Mouse (Mus musculus): Measurements from ENCODE around the gene Csrp2.

The Csrp2 gene

DNA sequence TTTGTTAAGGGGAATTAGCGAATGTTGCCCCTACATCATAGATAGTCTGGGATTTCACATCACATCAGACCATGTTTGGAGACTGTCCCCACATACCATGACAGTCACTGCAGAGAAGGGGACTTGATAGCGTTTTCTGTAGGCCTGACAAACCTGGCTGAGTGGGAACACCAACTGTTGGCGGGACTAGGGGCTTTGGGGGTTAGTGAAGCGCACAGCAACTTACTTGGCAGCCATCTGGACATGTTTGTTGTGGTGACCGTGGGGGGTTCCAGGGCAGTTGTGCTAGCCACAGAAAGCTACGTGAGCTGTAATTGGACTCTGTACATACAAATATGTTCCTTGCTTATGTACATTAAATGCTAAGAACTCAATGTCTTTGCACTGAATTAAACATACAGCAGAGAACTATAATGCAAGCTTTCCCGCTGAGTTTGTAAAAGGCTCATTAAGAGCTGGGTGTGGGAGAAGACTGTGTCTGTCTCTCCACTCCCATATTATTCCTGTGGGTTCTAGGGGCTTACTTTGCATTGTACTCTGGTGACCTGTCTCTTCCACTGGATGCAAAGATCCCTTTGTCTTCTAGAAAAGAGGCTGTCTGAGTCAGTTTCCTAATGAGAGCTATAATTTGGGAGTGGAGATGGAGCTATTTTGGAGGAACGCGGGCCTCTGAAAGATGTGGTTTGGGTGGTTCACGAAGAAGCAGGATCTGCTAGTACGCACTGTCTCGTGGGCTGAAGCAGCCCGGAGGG is 11.7 kb downstream of the Csrp2 start:
- no peak for DNase-seq (ENCODE audit: low spot score in 2 of 2)

DNA sequence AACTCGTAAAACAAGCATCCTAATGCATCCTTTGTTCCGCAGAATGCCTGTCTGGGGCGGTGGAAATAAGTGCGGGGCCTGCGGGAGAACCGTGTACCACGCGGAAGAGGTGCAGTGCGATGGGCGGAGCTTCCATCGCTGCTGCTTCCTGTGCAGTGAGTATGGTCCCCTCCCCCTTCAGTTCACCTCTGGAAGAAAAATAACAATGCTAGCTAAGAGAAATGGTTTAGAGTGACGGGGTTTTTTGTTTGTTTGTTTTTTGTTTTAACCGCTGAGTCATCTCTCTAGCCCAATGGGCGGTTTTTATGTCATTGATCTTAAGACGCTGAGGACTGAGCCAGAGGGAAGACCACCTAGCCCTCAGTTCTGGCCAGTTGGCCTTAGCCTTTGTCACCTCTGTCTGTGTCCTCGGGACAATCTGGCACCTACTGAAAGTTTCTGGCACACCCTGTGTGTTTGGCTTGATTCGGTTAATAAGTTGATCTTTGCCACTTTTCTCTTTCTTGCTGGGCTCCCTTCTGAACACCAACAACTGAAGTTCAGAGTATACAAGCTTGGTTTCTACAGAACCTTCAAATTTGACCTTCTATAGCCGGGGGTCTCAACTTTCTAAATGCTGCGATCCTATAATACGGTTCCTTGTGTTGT is 12.4 kb downstream of the Csrp2 start:
- DNase-seq (ENCODE audit: low spot score in 2 of 2), result no peak

DNA sequence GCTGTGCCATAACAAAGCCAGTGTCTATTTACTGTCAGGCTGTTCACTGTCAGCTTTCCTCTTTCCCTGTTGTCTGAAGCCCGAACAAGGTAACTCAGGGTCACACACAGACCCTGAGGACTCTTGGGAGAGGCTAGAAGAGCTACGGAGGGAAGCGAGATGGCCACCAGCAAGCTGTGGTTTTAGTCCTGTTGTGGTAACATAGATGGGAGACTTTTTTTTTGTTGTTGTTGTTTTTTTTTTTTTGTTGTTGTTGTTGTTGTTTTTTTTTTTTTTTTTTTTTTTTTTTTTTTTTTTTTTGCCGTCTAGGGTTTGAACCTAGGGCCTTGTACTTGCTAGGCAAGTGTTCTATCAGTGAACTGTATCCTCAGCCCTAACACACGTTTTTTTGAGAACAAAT is 14.0 kb downstream of the Csrp2 start:
- no peak for DNase-seq (ENCODE audit: low spot score in 2 of 2)

DNA sequence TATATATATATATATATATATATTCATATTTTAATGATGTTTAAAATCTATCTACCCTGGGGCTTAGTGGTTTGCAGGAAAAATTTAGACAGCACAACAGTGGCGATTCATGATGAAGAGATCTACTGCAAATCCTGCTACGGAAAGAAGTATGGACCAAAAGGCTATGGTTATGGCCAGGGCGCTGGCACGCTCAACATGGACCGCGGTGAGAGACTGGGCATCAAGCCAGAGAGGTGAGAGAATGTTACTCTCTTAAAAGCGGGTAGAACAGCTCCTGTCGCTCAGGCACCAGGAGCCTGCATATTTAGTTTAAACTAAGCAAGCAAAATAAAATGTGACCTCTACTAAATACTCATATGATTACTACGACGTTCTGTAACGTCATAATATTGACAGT is 15.5 kb downstream of the Csrp2 start:
- no peak for DNase-seq (ENCODE audit: low spot score in 2 of 2)

DNA sequence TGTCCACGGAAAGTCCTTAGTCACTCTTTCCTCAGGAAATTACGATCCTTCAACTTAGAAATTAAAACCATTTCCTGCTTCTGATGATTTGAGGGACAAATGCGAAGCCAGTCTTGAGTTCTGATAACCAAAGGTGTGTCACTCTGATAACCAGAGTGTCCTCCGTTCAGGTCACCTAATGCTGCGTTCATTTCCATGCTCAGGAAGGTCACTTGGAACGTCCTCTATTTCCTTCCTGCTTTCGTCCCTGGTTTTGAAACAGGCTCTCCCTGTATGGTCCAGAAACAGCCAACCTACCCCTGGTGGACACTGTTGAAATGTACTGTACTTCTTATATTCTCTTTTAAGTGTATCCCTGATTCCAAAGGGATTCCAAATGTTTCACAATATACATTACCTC is 16.1 kb downstream of the Csrp2 start:
- DNase-seq (ENCODE audit: low spot score in 2 of 2), result no peak

DNA sequence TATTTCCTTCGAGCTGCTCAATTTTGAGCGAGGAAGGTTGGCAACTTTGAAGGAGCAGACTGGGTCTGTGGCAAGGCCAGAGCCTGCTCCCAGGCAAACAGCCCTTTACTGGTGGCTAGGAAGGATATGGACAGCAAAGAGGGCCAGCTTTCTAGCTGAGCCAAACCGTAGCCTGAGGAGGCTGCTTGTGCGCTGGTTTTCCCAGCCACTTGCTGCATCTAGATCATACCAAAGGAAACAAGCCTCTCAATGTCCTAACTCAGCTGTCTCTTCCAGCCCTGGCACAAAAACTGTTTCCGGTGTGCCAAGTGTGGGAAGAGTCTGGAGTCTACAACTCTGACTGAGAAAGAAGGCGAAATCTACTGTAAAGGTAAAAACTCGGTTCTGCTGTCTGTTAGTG is 18.8 kb downstream of the Csrp2 start:
- DNase-seq (ENCODE audit: low spot score in 2 of 2), result no peak

DNA sequence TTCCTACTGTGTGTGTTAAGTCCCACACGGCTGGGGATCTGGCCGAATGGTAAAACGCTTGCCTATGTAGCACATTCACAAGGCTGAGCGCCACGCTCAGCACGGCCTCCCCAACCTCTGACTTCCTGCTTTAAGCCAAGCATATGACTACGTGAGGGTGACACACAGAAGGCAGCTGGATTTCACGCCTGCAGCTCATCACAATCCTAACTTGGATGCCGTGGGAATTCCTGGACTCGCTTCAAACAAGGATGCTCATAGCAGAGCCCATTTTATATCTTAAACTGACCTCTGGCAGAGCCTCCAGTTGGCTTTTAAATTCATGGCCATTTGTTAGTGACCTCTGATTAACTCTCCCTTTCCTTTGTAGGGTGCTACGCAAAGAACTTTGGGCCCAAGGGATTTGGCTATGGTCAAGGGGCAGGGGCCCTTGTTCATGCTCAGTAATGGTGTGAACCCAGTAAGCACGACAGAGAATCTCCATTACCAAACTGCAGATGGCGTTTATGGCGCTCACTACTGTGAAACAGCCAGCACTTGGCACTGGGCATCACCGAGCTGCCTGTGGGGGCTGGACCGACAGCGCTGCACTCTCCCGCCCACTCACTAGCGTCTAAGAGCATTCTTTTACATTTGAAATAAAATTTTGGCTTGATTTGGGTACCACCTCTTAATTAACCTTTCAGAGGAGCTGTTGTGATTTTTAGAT is 19.4 kb downstream of the Csrp2 start:
- no peak for DNase-seq (ENCODE audit: low spot score in 2 of 2)

DNA sequence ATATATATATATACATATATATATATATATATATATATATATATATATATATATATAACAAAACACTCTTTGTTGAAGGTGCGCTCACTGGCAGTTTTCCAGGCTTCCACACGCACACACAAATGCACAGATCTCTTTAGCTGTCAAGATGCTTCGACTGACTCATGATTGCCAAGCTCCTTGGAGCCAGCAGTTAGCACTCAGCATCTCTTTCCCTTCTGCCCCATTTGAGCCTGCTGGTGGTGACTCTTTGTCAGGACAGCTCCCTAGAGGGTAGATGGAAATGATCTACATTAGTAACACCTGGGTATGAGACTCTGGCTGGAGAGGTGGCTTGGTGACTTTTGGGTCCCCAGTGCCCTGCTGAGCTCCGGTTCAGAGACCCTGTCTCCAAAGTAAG is 20.1 kb downstream of the Csrp2 start:
- no peak for DNase-seq (ENCODE audit: low spot score in 2 of 2)

DNA sequence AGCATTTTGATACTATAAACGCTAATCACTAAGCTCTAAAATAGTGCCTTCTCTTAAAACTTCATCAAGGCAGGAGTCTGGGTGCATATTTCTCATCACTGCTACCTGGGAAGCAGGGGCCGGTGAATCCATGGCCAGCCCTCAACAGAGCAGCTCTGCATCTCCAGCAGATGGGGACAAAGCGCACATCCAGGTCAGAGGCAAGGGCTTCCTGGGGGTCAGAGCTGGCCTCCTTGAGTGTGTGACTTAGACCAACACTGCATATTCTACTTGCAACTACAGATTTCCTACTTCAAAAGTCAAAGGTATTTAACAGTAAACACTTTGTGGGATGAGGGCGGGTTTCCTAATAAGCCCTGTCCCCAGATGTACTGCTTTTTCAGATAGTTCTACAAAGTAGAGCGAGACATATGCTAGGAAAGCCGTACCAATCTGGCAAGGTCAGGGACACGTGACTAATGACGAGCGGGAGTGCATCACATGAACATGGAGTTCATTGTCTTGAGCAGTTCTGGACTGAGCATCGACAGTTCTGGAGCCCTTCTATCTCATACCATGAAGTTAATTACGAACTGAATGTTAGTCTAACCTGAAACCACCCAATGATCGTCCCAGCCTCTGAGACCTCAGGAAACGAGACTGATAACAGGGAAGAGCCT is 21.3 kb downstream of the Csrp2 start:
- no peak for DNase-seq (ENCODE audit: low spot score in 2 of 2)

DNA sequence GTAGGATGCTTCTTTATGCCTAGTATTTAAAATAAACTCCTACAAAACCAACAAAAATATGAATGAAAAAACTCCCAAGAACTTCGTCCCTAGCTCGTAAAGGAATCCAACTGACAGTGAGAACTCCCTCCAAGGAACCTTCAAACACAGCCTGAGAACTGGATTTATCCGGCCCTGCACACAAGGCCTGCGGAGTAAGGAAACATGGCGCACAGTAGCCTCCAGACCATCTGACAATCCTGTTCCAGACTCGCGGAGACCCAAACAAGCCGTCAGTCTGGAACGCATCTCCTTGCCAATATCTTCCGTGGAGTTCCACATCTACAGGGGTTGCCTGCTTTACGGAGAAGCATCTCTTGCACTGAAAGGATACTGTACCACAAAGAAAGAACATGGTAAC is 22.4 kb downstream of the Csrp2 start:
- no peak for DNase-seq (ENCODE audit: low spot score in 2 of 2)

DNA sequence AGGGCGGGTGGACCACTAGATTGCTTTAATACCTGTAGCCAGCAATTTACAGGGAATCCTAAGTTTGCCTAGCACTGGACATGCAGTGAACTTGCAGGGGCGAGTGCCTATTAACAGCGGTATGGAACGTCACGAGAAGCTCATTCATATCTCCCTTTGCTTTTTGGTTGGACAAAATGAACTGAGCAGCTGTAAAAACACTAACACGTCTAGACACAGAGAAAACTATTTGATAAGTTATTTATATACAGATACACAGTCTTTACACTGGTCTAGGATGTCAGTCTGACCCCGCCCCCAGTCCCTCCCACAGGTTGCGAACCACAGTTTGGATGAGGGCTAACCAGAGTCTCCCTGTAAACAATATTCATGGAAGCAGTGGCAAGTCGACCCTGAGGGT is 23.2 kb downstream of the Csrp2 start:
- no peak for DNase-seq (ENCODE audit: low spot score in 2 of 2)

DNA sequence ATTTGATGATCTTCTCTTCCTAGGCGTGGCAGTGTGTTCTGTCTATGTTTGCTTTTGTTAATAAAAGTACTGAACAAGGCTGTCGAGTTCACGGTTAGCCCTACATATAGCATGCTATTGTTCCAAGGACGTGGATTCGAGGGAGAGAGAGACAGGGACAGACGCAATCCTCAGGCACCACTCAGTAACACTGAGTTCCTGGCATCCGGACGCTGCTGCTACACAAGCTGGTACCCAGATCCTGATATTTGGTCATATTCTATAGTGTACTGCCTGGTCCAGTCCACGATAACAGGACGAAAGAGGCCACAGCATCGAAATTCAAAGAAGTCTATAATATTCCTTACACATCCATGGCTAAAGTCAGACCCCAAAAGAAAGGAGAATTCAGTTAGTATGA is 24.6 kb downstream of the Csrp2 start:
- no peak for DNase-seq (ENCODE audit: low spot score in 2 of 2)

DNA sequence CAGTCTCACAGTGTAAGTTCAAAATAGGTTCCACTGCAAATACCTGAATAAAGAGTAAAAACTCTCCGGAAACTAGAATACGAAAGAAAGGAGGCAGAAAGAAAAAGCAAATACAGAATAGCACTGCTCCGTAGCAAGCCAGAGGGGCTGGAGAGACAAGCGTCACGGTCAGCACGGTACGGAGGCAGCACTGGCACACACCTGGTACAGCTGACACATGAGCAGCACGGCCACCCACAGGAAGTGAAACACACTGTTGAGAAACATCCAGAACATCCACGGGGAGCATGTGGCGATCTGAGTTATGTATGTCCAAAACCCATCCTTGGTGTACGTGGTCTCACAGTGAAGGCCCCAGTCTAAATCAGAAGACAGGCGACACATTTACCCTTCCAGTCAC is 26.4 kb downstream of the Csrp2 start:
- DNase-seq (ENCODE audit: low spot score in 2 of 2), result no peak

DNA sequence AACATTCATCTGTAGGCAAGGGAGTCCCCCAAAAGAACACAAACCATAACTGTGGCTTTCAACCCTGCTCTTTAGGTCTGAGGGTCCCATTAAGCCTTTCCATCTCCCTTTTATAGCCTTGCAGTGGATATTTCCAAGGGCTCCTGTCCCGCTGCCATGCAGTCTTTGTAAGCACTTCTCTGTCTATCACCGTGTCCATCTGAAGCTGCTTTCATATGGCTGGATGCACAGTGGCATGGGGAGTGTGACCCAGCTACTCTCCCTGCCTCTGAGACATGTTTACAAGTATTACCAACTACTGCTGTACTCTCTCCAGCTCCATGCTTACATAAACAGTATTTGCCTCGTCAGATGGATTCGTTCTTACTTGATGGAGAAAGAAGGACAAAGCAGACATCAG is 28.0 kb downstream of the Csrp2 start:
- DNase-seq (ENCODE audit: low spot score in 2 of 2), result no peak

DNA sequence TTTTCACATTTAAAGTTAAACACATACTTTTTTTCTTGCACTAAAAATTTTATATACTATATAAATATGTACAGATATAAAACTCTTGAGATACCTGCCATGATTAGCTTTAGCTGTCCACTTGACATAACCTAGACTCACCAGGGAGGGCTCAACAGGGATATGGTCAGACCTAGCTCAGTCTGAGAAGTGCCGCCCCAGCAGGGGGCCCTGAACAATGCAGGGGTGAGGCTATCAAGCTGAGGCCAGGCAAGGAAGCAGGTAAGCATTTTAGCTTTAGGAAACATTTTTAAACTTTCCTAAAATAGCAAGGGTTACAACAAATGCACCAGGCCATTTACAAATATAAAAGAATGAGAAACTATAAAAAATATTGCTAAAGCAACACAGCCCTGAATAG is 31.5 kb downstream of the Csrp2 start:
- DNase-seq (ENCODE audit: low spot score in 2 of 2), result no peak

DNA sequence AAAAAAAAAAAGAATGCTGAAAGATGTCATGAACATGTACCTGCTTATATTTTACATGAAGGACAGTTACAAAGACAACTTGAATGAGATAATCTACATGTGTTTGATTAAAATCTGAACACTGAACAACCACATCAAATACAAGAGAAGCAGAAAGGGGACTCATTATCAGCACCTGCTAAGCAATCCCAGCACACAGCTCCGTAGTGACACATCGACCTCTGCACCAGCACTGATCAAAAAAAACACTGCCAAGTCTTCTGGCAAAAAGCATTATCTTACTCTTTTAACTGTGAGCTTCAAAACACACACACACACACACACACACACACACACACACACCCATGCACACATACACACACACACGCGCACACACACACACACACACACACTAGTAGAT is 32.2 kb downstream of the Csrp2 start:
- DNase-seq (ENCODE audit: low spot score in 2 of 2), result no peak

DNA sequence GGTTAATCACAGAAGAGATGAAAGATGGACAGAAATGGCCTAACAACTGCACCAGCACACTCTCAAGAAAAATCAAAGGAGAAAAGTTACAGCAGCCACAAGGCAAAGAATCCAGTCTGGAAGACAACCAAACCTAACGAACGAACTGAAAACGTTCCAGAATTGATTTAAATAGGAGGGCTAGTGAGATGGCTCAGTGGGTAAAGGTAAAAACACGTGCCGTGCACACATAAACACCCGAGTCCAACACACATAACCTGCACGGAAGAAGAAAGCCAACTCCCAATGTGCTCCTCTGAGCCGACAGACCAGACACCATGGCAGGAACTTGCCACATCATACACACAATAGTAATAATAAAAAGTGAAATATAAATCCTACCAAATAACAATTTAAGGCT is 32.7 kb downstream of the Csrp2 start:
- DNase-seq (ENCODE audit: low spot score in 2 of 2), result no peak

DNA sequence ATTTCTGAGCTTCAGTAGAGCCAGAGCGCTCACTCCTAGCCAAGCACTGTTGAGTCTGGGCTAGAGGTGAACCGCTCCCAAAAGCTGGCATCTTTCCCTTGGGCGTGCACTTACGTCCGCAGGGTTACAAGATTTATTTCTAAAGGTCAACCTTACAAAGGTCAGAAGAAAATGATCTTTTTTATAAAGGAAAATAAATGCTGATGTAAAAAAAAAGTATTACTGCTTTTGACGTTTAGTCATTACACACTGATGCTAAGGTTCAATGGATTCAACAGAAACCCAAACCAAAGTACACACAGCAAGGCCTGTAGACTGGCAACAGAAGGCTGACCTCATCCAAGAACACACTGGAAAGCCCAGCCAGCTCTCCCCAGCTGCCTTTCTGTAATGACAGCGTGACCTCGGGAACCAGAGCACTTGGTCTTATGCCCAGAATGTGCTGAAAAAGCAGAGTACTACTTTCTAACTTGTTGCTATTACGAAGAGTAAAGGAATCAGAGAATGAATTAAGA is 33.4 kb downstream of the Csrp2 start:
- no peak for DNase-seq (ENCODE audit: low spot score in 2 of 2)

DNA sequence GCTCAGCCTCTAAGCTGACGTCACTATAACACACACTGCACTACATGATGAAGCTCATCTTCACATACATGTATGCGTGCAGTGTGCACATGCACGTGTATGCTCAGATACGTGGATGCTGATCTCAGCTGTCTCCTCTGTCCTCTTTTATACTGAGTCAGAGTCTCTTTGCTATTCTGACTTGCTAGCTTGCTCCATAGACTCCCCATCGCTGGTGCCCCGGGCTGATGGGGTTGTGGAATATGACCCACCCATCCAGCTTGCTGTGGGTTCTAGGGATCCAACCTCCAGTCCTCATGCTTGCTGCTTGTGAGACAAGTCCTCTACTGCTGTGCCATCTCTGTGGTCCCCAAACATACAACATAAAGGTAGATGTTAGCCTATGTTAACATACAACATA is 39.3 kb downstream of the Csrp2 start:
- no peak for DNase-seq (ENCODE audit: low spot score in 2 of 2)

DNA sequence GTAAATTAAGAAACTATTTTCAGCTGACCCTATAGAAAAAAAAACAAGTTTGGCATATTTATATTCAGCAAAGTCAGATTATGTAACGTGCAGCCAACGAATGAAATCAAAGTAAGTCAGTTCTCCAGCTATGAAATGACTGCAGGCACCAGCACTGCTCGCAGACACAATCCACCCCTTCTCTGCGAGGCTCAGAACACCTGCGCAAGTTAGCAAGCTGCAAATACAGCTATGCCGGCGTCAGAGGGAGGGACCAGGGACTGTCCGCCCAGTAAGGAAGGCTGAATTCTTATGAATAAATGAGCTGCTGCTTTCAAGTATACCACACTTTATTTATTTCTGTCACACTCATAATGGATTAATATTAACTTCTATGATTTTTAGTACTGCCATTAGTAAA is 40.2 kb downstream of the Csrp2 start:
- DNase-seq (ENCODE audit: low spot score in 2 of 2), result no peak

DNA sequence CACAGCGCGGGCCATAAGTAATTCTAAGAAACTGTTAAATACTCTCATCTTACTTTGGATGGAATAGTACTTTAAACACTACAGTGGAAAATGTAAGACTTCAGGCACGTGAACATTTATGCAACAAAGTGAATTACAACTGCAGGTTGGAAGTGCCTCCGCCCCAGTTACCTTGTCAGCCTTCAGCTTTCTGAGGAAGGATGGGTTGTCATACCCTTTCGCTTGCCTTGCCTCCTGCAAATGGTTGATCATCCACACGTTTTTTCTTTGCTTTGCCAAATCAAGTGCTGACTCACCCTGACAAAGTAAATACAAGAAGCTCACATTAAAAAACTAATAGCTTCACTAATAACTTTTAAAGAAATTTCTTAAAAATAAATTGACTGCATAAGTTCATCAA is 41.3 kb downstream of the Csrp2 start:
- no peak for DNase-seq (ENCODE audit: low spot score in 2 of 2)

DNA sequence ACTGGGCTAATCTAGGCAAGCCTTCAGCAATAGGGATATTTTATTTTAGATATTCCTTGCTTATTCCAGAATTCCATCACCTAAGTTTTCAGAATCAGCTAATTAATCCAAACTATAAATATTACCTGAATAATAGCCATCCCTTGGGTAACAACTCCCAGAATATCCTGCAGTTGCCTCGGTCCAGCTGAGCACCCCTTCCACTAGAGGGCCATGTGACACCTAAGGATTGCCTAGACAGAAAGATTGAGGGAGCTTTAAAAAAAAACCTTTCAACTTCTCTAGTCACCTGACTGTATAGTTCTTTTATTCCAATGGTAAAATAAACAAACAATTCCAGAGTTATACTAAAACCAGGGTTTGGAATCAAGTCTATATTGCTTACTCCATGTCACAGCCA is 42.6 kb downstream of the Csrp2 start:
- no peak for DNase-seq (ENCODE audit: low spot score in 2 of 2)

DNA sequence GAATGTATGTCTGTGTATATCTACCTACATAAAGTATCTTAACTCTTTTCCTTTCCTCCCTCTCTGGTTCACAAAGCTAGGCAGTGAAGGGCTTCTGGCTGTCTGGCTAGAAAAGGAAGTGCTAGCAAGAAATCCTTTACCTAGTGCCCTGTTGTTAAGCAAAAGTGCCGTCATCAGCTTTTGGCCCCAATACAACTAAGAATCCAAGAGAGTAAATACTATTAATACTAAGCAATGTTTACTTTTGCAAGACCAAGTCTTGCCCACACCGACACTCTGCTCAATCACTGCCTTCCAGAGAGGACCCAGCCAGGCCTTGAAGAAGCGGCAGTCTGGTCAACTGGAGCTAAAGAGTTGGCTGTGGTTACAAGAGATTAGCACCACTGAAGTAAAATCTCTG is 51.5 kb downstream of the Csrp2 start:
- DNase-seq (ENCODE audit: low spot score in 2 of 2), result no peak
